Mouse (Mus musculus): ENCODE measurements around the gene Cd99l2. TPM values are rescaled to one million over a fixed set of nuclear protein-coding genes. Genes with fewer than 3 reads are reported as not detected.

Cd99l2 gene
- polyA plus RNA-seq, 2 experiments, result 7.2 TPM

GRCm38 (mm10) chrX:71489353-71489752 lies 3.3 kb downstream of the Cd99l2 start:
- TF ChIP-seq EP300 (IDR thresholded peaks at IDR 0.05; ENCODE audit: low read depth), result no peak
- TF ChIP-seq CTCF (IDR thresholded peaks at IDR 0.05; ENCODE audit: low read depth), result no peak
- no peak overlapping the region for H3K27ac ChIP-seq
- no peak overlapping the region for H3K4me2 ChIP-seq (ENCODE audit: low read depth)
- H3K4me3 ChIP-seq (ENCODE audit: insufficient read depth in 1 of 2, low read depth in 2 of 2, low read length in 2 of 2), result no peak overlapping the region
- ATAC-seq (ENCODE audit: insufficient read depth) (no peak), DNase-seq (ENCODE audit: low read depth in 3 of 3, low spot score in 3 of 3) (no peak)
- H3K9me3 ChIP-seq (ENCODE audit: control insufficient read depth, low read length), result no peaks in the 10 kb centered on the region
- H3K27me3 ChIP-seq (ENCODE audit: control insufficient read depth, insufficient read depth, low read length), result no peaks in the 10 kb centered on the region
- peaks cover 5 to 9% of the 10 kb centered on the region in 2 experiments; a peak in 3 of 4 replicates for H3K4me1 ChIP-seq (replicated peaks; ENCODE audit: control insufficient read depth in 2 of 2, insufficient read depth in 2 of 2, low read length in 1 of 2)
- no peak overlapping the region for H3K9ac ChIP-seq (replicated peaks)
- H3K36me3 ChIP-seq (replicated peaks; ENCODE audit: control insufficient read depth, insufficient read depth, low read depth), result no peaks in the 10 kb centered on the region
- 63% methylated on average over 1 of the region's 1 CpGs for WGBS (ENCODE audit: insufficient replicate concordance)

GRCm38 (mm10) chrX:71482244-71482643 lies 10.4 kb downstream of the Cd99l2 start:
- ATAC-seq (ENCODE audit: insufficient read depth) (peak; percentile 41; the same call in 1 of the 2 replicates), DNase-seq (ENCODE audit: low read depth in 3 of 3, low spot score in 3 of 3) (no peak)
- Histone ChIP-seq H3K9me3 (ENCODE audit: control insufficient read depth, low read length) (no peaks in the 10 kb centered on the region), H3K27ac (no peak overlapping the region), H3K4me1 (replicated peaks; ENCODE audit: control insufficient read depth in 2 of 2, insufficient read depth in 2 of 2, low read length in 1 of 2) (peaks cover 0 to 6% of the 10 kb centered on the region in 2 experiments; a peak in 2 of 4 replicates), H3K36me3 (replicated peaks; ENCODE audit: control insufficient read depth, insufficient read depth, low read depth) (no peaks in the 10 kb centered on the region), H3K9ac (replicated peaks) (no peak overlapping the region), H3K4me2 (ENCODE audit: low read depth) (no peak overlapping the region), H3K4me3 (ENCODE audit: insufficient read depth in 1 of 2, low read depth in 2 of 2, low read length in 2 of 2) (no peak overlapping the region), H3K27me3 (ENCODE audit: control insufficient read depth, insufficient read depth, low read length) (no peaks in the 10 kb centered on the region)
- 69% methylated on average over 2 of the region's 2 CpGs for WGBS (ENCODE audit: insufficient replicate concordance)
- TF ChIP-seq CTCF (IDR thresholded peaks at IDR 0.05; ENCODE audit: low read depth) (no peak), EP300 (IDR thresholded peaks at IDR 0.05; ENCODE audit: low read depth) (peak; percentile 55)

GRCm38 (mm10) chrX:71475992-71476391 lies 16.7 kb downstream of the Cd99l2 start:
- Histone ChIP-seq H3K27me3 (ENCODE audit: control insufficient read depth, insufficient read depth, low read length) (no peaks in the 10 kb centered on the region), H3K36me3 (replicated peaks; ENCODE audit: control insufficient read depth, insufficient read depth, low read depth) (no peaks in the 10 kb centered on the region), H3K9ac (replicated peaks) (no peak overlapping the region), H3K4me2 (ENCODE audit: low read depth) (no peak overlapping the region), H3K27ac (no peak overlapping the region), H3K4me3 (ENCODE audit: insufficient read depth in 1 of 2, low read depth in 2 of 2, low read length in 2 of 2) (no peak overlapping the region), H3K4me1 (replicated peaks; ENCODE audit: control insufficient read depth in 2 of 2, insufficient read depth in 2 of 2, low read length in 1 of 2) (peaks cover 24 to 32% of the 10 kb centered on the region in 2 experiments), H3K9me3 (ENCODE audit: control insufficient read depth, low read length) (no peaks in the 10 kb centered on the region)
- WGBS (ENCODE audit: insufficient replicate concordance), result 60% methylated on average over 3 of the region's 3 CpGs
- TF ChIP-seq CTCF (IDR thresholded peaks at IDR 0.05; ENCODE audit: low read depth) (no peak), EP300 (IDR thresholded peaks at IDR 0.05; ENCODE audit: low read depth) (no peak)
- ATAC-seq (ENCODE audit: insufficient read depth) (no peak), DNase-seq (ENCODE audit: low read depth in 3 of 3, low spot score in 3 of 3) (no peak)

- Histone ChIP-seq H3K9me3 (ENCODE audit: control insufficient read depth, low read length) (no peaks in the 10 kb centered on the region), H3K4me2 (ENCODE audit: low read depth) (peak overlapping the region; percentile 62), H3K27ac (peak overlapping the region; percentile 84), H3K36me3 (replicated peaks; ENCODE audit: control insufficient read depth, insufficient read depth, low read depth) (no peaks in the 10 kb centered on the region), H3K9ac (replicated peaks) (no peak overlapping the region), H3K4me1 (replicated peaks; ENCODE audit: control insufficient read depth in 2 of 2, insufficient read depth in 2 of 2, low read length in 1 of 2) (peaks cover 24 to 32% of the 10 kb centered on the region in 2 experiments), H3K27me3 (ENCODE audit: control insufficient read depth, insufficient read depth, low read length) (no peaks in the 10 kb centered on the region), H3K4me3 (ENCODE audit: insufficient read depth in 1 of 2, low read depth in 2 of 2, low read length in 2 of 2) (no peak overlapping the region)
- DNase-seq (ENCODE audit: low read depth in 3 of 3, low spot score in 3 of 3) (no peak), ATAC-seq (ENCODE audit: insufficient read depth) (peak; percentile 47; the same call in 1 of the 2 replicates)
- WGBS (ENCODE audit: insufficient replicate concordance), result 33% methylated on average over 3 of the region's 3 CpGs
- TF ChIP-seq CTCF (IDR thresholded peaks at IDR 0.05; ENCODE audit: low read depth) (no peak), EP300 (IDR thresholded peaks at IDR 0.05; ENCODE audit: low read depth) (no peak)
Observed at GRCm38 (mm10) chrX:71475497-71475896, 17.2 kb downstream of the Cd99l2 start.

GRCm38 (mm10) chrX:71475084-71475483 lies 17.6 kb downstream of the Cd99l2 start:
- H3K4me1 ChIP-seq (replicated peaks; ENCODE audit: control insufficient read depth in 2 of 2, insufficient read depth in 2 of 2, low read length in 1 of 2), result peaks cover 24 to 32% of the 10 kb centered on the region in 2 experiments
- H3K27ac ChIP-seq, result peak overlapping the region; percentile 84
- no peak for DNase-seq (ENCODE audit: low read depth in 3 of 3, low spot score in 3 of 3)
- no peaks in the 10 kb centered on the region for H3K36me3 ChIP-seq (replicated peaks; ENCODE audit: control insufficient read depth, insufficient read depth, low read depth)
- peak overlapping the region; percentile 62 for H3K4me2 ChIP-seq (ENCODE audit: low read depth)
- H3K27me3 ChIP-seq (ENCODE audit: control insufficient read depth, insufficient read depth, low read length), result no peaks in the 10 kb centered on the region
- TF ChIP-seq EP300 (IDR thresholded peaks at IDR 0.05; ENCODE audit: low read depth) (no peak), CTCF (IDR thresholded peaks at IDR 0.05; ENCODE audit: low read depth) (no peak)
- H3K9ac ChIP-seq (replicated peaks), result no peak overlapping the region
- no peak overlapping the region for H3K4me3 ChIP-seq (ENCODE audit: insufficient read depth in 1 of 2, low read depth in 2 of 2, low read length in 2 of 2)
- H3K9me3 ChIP-seq (ENCODE audit: control insufficient read depth, low read length), result no peaks in the 10 kb centered on the region
- no peak for ATAC-seq (ENCODE audit: insufficient read depth)
- 46% methylated on average over 3 of the region's 3 CpGs for WGBS (ENCODE audit: insufficient replicate concordance)
